Mouse (Mus musculus): ENCODE measurements around the gene Pmp22.

Pmp22 gene

DNA sequence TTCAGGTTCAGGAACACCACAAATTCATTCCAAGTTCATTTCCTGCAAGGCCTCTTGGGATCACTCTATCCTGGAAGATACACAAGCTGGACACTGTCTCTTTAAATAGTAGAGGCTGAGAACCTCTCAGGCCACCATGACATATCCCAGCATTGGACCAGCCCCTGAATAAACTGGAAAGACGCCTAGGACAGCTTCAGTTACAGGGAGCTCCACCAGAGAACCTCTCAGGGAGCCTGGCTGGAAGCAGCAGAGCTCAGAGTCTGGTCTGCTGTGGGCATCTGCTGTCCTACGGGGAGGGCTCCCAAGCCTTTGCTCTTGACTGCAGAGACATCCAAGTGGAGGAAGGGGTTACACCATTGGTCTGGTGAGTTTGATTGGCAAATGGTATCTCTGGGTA lies at the start of gene Pmp22:
Gene Pmp22, plus strand, starts transcription at position 199 of the 400 bp plus-strand sequence.
- DNase-seq (ENCODE audit: low spot score in 2 of 2): no peak

- no peak for DNase-seq (ENCODE audit: low spot score in 2 of 2)
Observed at GRCm38 (mm10) chr11:63084536-63084935, 44.2 kb upstream of the Pmp22 start.

DNA sequence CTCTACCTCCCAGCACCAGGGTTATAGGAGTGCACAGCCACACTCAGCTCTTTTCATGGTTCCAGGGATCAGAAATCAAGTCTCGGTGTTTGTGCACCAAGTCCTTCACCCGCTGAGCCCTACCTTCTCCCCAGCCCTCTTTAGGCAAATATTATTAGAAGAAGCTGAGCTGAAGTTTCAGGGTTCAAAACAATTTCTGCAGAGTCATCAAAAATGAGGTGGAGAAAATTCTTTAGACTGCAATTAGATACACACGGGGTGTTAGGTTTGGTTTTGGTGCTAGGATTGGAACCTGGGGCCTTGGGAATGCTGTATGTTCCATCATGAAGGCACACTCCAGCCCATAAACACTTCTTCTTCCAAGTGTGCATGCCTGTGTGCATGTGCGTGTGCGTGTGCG lies 40.1 kb upstream of the Pmp22 start:
- DNase-seq (ENCODE audit: low spot score in 2 of 2): no peak

DNA sequence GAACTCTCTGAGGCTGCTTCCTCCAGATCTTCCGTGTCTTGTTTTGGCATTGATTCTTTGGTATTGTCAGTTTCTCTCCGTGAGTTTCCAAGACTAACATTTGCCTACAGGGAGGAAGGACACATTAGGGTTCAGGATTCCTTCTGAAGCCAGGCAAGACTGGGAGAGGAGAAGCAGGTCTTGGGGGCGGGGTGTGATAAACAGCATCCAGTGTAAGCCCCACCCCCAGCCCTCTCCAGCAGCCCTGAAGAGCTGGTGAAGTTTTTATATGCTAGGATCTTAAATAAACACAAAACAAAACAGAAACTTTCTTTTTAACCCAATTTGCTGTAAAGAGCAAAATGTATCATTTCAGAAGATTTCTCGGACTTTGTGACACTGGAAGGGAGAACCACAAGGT lies 38.6 kb upstream of the Pmp22 start:
- DNase-seq (ENCODE audit: low spot score in 2 of 2): no peak

DNA sequence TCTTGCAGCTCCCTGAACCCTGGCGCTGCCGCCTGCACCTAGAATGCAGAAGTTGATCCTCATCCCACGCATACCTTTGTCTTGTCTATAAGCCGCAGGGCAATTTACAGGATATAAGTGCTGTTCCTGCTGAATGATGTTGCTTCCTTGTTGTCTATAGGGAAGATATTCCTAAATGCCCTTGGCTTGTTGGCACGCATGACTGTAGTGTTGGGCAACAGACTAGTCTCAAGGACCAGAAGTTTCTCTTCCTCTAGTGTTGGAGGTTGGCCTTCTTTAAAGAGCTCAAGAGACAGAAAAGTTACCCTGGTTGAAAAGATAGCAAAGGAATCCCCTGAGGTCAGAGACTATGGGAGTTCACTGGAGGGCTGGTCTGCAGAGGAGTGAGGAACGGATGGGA lies 37.8 kb upstream of the Pmp22 start:
- DNase-seq (ENCODE audit: low spot score in 2 of 2): no peak

GRCm38 (mm10) chr11:63092271-63092670 lies 36.5 kb upstream of the Pmp22 start:
- DNase-seq (ENCODE audit: low spot score in 2 of 2): no peak

GRCm38 (mm10) chr11:63093601-63094000 lies 35.2 kb upstream of the Pmp22 start:
- DNase-seq (ENCODE audit: low spot score in 2 of 2): no peak

GRCm38 (mm10) chr11:63094496-63094895 lies 34.3 kb upstream of the Pmp22 start:
- no peak for DNase-seq (ENCODE audit: low spot score in 2 of 2)

DNA sequence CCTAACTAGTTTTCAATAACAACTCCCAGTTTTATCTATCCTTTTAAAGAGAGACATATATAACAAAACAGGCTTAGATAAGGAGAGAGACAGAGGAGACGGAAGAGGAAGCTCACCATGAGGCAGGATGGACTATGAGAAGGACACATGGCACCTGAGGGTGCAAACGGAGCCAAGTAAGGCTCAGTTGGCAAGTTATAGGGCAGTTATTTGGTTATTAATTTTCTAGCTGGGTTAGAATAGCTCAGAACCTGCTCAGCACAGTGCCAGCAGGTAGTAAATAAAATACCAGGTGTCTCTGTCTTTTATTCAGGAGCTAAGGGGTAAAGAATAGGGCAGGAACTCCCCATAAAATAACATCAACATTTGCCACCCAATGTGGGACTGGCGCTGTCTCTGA lies 30.8 kb upstream of the Pmp22 start:
- no peak for DNase-seq (ENCODE audit: low spot score in 2 of 2)

GRCm38 (mm10) chr11:63099390-63099789 lies 29.4 kb upstream of the Pmp22 start:
- DNase-seq (ENCODE audit: low spot score in 2 of 2): no peak

- peak; percentile 6 to 23 for DNase-seq (ENCODE audit: low spot score in 2 of 2)
Observed at GRCm38 (mm10) chr11:63103256-63103655, 25.5 kb upstream of the Pmp22 start.

DNA sequence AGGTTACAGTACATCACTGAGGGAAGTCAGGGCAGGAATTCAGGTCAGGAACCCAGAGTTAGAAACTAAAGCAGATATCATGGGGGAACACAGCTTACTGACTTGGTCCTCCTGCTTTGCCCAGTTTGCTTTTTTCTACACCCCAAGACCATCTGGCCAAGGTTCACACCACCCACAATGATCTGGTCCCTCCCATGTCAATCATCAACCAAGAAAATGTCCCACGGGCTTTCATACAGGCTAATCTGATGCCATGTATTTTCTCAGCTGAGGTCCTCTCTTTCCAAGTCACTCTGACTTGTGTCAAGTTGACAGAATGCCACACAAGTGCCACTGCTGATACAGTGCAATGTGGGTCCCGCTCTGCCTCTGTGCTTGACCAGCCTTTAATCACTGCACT lies 24.8 kb upstream of the Pmp22 start:
- no peak for DNase-seq (ENCODE audit: low spot score in 2 of 2)

- no peak for DNase-seq (ENCODE audit: low spot score in 2 of 2)
Observed at GRCm38 (mm10) chr11:63109230-63109775, 19.5 kb upstream of the Pmp22 start.

GRCm38 (mm10) chr11:63110329-63110728 lies 18.5 kb upstream of the Pmp22 start:
- DNase-seq (ENCODE audit: low spot score in 2 of 2): no peak

- no peak for DNase-seq (ENCODE audit: low spot score in 2 of 2)
Observed at GRCm38 (mm10) chr11:63114807-63115641, 13.8 kb upstream of the Pmp22 start.

- DNase-seq (ENCODE audit: low spot score in 2 of 2): no peak
Observed at GRCm38 (mm10) chr11:63116652-63117051, 12.1 kb upstream of the Pmp22 start.

DNA sequence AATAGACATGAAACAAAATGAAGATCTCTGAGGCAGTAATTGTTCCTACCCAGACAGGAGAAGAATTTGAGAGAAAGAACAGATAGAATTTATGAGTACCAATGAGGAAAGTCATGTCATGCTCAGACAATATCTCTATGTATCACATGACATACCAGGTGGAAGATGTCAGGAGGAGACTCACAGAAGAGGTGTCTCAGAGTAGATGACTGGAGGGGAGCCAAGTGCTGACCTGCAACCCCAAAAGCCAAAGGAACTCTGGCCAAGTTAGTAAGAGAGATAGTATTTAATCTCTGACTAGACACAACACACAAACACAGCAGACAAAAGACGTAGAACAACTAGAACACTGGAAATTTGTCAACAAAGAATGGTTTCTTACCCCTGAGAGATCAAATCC lies 11.5 kb upstream of the Pmp22 start:
- no peak for DNase-seq (ENCODE audit: low spot score in 2 of 2)

GRCm38 (mm10) chr11:63119791-63120190 lies 9.0 kb upstream of the Pmp22 start:
- DNase-seq (ENCODE audit: low spot score in 2 of 2): no peak

GRCm38 (mm10) chr11:63122249-63122648 lies 6.5 kb upstream of the Pmp22 start:
- DNase-seq (ENCODE audit: low spot score in 2 of 2): no peak

- DNase-seq (ENCODE audit: low spot score in 2 of 2): no peak
Observed at GRCm38 (mm10) chr11:63122776-63123350, 5.9 kb upstream of the Pmp22 start.

DNA sequence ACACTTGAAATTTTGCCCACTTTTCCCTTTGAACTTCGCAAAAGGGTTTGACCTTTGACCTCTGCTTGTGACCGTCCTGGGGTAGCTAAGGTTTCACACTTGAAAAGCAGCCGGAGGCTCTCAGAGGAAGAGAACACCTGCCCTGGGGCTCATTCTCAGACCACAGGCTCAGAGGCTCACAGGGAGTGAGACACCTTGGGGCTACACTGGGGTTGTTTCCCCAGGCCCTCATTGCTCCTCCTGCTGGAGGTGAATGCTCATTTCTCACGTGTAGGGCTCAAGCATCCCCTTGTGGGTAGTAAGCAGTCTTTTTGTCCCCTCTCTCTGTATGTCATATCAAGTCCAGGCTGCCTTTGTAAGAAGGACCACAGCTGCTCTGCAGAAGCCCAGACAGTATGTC lies 4.5 kb upstream of the Pmp22 start:
- no peak for DNase-seq (ENCODE audit: low spot score in 2 of 2)

- no peak for DNase-seq (ENCODE audit: low spot score in 2 of 2)
Observed at GRCm38 (mm10) chr11:63125832-63126456, 2.8 kb upstream of the Pmp22 start.

GRCm38 (mm10) chr11:63126976-63127375 lies 1.8 kb upstream of the Pmp22 start:
- no peak for DNase-seq (ENCODE audit: low spot score in 2 of 2)
